Mouse (Mus musculus) embryonic facial prominence, embryonic 14.5 days (tissue): Measurements from ENCODE around the gene Cped1. TPM values are rescaled to one million over a fixed set of nuclear protein-coding genes. Genes with fewer than 3 reads are reported as not detected.

ENCODE experiments used
- ATAC-seq: fragments of 200-750 bp; cut with Nextera tagmentation; 2 replicates; pipeline ENCODE4 v1.8.0; 2017; ENCODE audit warnings: low read depth, moderate number of reproducible peaks, moderate TSS enrichment
- DNase-seq: peaks from one replicate; pipeline ENCODE4 v3.0.0-alpha.2; 2015; ENCODE audit warnings: low spot score
- H3K27ac ChIP-seq: fragments of 300-500 bp; sonication (generic); replicated peaks from 2 replicates; pipeline ENCODE4 v1.5.1; 2014; ENCODE audit warnings: low read depth, mild to moderate bottlenecking, low read length, moderate library complexity
- H3K27me3 ChIP-seq: fragments of 300-500 bp; sonication (generic); replicated peaks from 2 replicates; pipeline ENCODE4 v1.6.1; 2014; ENCODE audit warnings: low read length; ENCODE audit not compliant: control insufficient read depth, insufficient read depth
- H3K36me3 ChIP-seq: fragments of 300-500 bp; sonication (generic); 2 replicates; pipeline ENCODE4 v1.6.1; 2014; ENCODE audit warnings: low read length, mixed read lengths; ENCODE audit not compliant: control insufficient read depth, insufficient read depth
- H3K4me1 ChIP-seq: fragments of 300-500 bp; sonication (generic); 2 replicates; pipeline ENCODE4 v1.6.1; 2014; ENCODE audit warnings: antibody characterized with exemption, low read length; ENCODE audit not compliant: control insufficient read depth, insufficient read depth
- H3K4me2 ChIP-seq: fragments of 300-500 bp; sonication (generic); 2 replicates; pipeline ENCODE4 v1.6.1; 2014; ENCODE audit warnings: low read depth, mild to moderate bottlenecking, low read length, moderate library complexity, mixed read lengths
- H3K4me3 ChIP-seq: fragments of 300-500 bp; sonication (generic); 2 replicates; pipeline ENCODE4 v1.5.1; 2014; ENCODE audit warnings: low read depth, mild to moderate bottlenecking, low read length
- H3K9ac ChIP-seq: fragments of 300-500 bp; sonication (generic); 2 replicates; pipeline ENCODE4 v1.6.1; 2014; ENCODE audit warnings: low read depth, mild to moderate bottlenecking, low read length, moderate library complexity, mixed read lengths
- H3K9me3 ChIP-seq: fragments of 300-500 bp; sonication (generic); 2 replicates; pipeline ENCODE4 v1.6.1; 2016; ENCODE audit warnings: low read length; ENCODE audit not compliant: control insufficient read depth
- WGBS: fragments of 180-500 bp; shearing (Covaris S2); extraction: QIAGEN DNeasy Blood & Tissue Kit; methylation state at CpG from one replicate; pipeline ENCODE4 v1.1.7; 2014; 5-methylcytosine and 5-hydroxymethylcytosine counted together
- polyA plus RNA-seq: library from polyadenylated mRNA; unstranded; fragments of >200 nt; fragmentation: Nextera tagmentation; extraction: Ambion mirVana; gene quantifications from 2 replicates; pipeline ENCODE4 v1.2.1, GENCODE M21; 2014

Cped1 gene
- polyA plus RNA-seq, 1 experiment from 2014 or later: 25.0 TPM

- Histone ChIP-seq H3K27ac (no peak overlapping the region), H3K9me3 (no peaks in the 10 kb centered on the region), H3K4me2 (no peak overlapping the region), H3K9ac (no peak overlapping the region), H3K27me3 (no peaks in the 10 kb centered on the region), H3K36me3 (no peaks in the 10 kb centered on the region), H3K4me3 (no peak overlapping the region), H3K4me1 (peaks cover 11% of the 10 kb centered on the region; the same call in 1 of the 2 replicates)
- 61% methylated on average over 6 of the region's 6 CpGs for WGBS
- DNase-seq (no peak), ATAC-seq (no peak)
Measured at GRCm38 (mm10) chr6:22212158-22212557, 226.4 kb downstream of the Cped1 start.

- DNase-seq: no peak
- ATAC-seq: no peak
- 89% methylated on average over 5 of the region's 5 CpGs for WGBS
- no peak overlapping the region for H3K4me3 ChIP-seq
- no peaks in the 10 kb centered on the region for H3K9me3 ChIP-seq
- no peaks in the 10 kb centered on the region for H3K36me3 ChIP-seq
- peaks cover 11% of the 10 kb centered on the region; the same call in 1 of the 2 replicates for H3K4me1 ChIP-seq
- no peak overlapping the region for H3K9ac ChIP-seq
- H3K27ac ChIP-seq: no peak overlapping the region
- H3K4me2 ChIP-seq: no peak overlapping the region
- H3K27me3 ChIP-seq: no peaks in the 10 kb centered on the region
Measured at GRCm38 (mm10) chr6:22213187-22213586, 227.5 kb downstream of the Cped1 start.

GRCm38 (mm10) chr6:22213813-22214212 is 228.1 kb downstream of the Cped1 start:
- H3K4me3 ChIP-seq: no peak overlapping the region
- DNase-seq (no peak), ATAC-seq (no peak)
- WGBS: 77% methylated on average over 3 of the region's 3 CpGs
- H3K36me3 ChIP-seq: no peaks in the 10 kb centered on the region
- H3K9me3 ChIP-seq: no peaks in the 10 kb centered on the region
- H3K27ac ChIP-seq: no peak overlapping the region
- H3K4me2 ChIP-seq: no peak overlapping the region
- no peaks in the 10 kb centered on the region for H3K27me3 ChIP-seq
- peaks cover 11% of the 10 kb centered on the region; the same call in 1 of the 2 replicates for H3K4me1 ChIP-seq
- no peak overlapping the region for H3K9ac ChIP-seq

GRCm38 (mm10) chr6:22214665-22215064 is 228.9 kb downstream of the Cped1 start:
- no peak for ATAC-seq
- H3K9me3 ChIP-seq: no peaks in the 10 kb centered on the region
- H3K4me1 ChIP-seq: peaks cover 11% of the 10 kb centered on the region; the same call in 1 of the 2 replicates
- H3K27ac ChIP-seq: no peak overlapping the region
- no peak overlapping the region for H3K4me3 ChIP-seq
- WGBS: 64% methylated on average over 6 of the region's 6 CpGs
- no peaks in the 10 kb centered on the region for H3K36me3 ChIP-seq
- DNase-seq: no peak
- no peak overlapping the region for H3K9ac ChIP-seq
- no peak overlapping the region for H3K4me2 ChIP-seq
- no peaks in the 10 kb centered on the region for H3K27me3 ChIP-seq

DNA sequence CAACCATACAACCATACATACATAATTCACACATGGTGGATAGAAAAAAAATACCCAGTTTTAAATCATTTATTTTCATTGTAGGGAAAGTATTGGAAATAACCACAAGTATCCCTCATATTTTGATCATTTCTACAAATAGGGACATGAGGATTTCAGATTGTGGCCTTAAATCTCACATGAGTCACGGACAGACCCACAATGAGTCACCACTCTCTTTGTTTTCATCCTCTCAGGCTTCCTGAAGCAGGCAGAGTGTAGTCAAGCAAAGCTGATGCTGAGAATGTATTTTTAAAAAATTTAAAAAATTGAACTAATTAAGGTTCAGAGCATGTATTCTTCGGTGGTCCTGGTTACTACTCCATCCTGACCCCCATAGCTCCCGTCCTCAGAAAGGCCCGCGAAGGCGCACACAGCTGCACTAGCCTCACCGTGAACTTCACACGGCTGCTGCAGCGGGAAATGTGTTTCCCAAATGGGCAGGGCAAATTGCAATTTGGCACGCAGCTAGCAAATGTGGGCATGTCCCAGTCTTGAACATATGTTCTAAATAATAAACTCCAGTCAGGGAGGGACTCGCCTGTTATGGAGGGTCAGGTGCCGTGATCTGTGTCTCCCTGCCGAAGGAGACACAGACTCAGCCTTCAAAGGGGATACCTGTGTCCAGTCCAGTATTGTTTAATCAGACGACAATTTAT is 230.7 kb downstream of the Cped1 start:
- H3K9me3 ChIP-seq: no peaks in the 10 kb centered on the region
- H3K4me3 ChIP-seq: no peak overlapping the region
- no peaks in the 10 kb centered on the region for H3K27me3 ChIP-seq
- 48% methylated on average over 14 of the region's 14 CpGs for WGBS
- H3K4me1 ChIP-seq: peaks cover 11% of the 10 kb centered on the region; the same call in 1 of the 2 replicates
- no peaks in the 10 kb centered on the region for H3K36me3 ChIP-seq
- H3K27ac ChIP-seq: no peak overlapping the region
- DNase-seq (peak; percentile 82), ATAC-seq (peak; percentile 50; the same call in 1 of the 2 replicates)
- no peak overlapping the region for H3K9ac ChIP-seq
- no peak overlapping the region for H3K4me2 ChIP-seq

DNA sequence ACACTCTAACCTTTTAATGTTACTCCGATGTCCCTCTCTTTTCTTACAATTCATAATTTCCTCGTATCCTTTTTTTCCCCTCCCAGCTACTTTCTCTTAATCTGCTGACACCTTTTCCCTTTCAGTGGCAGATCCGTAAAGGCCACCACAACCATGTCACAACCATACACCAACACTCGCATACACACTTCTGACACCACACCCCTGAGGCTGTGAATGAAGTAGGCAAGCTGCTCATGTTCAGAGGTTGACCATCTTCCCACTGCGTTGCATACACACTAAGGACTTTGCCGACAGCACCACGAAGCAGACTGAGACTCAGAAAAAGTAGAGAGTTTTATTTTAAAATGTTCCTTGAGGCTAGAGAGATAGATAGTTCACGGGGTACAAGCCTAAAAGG is 235.4 kb downstream of the Cped1 start:
- H3K27me3 ChIP-seq: no peaks in the 10 kb centered on the region
- ATAC-seq: no peak
- H3K27ac ChIP-seq: no peak overlapping the region
- no peaks in the 10 kb centered on the region for H3K36me3 ChIP-seq
- no peak overlapping the region for H3K4me2 ChIP-seq
- H3K4me3 ChIP-seq: no peak overlapping the region
- no peak for DNase-seq
- WGBS: 89% methylated on average over 8 of the region's 8 CpGs
- H3K4me1 ChIP-seq: peaks cover 8% of the 10 kb centered on the region; the same call in 1 of the 2 replicates
- H3K9me3 ChIP-seq: no peaks in the 10 kb centered on the region
- H3K9ac ChIP-seq: no peak overlapping the region

- Histone ChIP-seq H3K27me3 (no peaks in the 10 kb centered on the region), H3K4me3 (no peak overlapping the region), H3K9ac (no peak overlapping the region), H3K4me2 (no peak overlapping the region), H3K4me1 (peaks cover 1% of the 10 kb centered on the region; the same call in 1 of the 2 replicates), H3K9me3 (no peaks in the 10 kb centered on the region), H3K36me3 (no peaks in the 10 kb centered on the region), H3K27ac (no peak overlapping the region)
- WGBS: 86% methylated on average over 4 of the region's 4 CpGs
- ATAC-seq (no peak), DNase-seq (no peak)
Measured at GRCm38 (mm10) chr6:22222087-22222486, 236.4 kb downstream of the Cped1 start.

- Histone ChIP-seq H3K4me1 (no peaks in the 10 kb centered on the region; the same call in 1 of the 2 replicates), H3K27me3 (no peaks in the 10 kb centered on the region), H3K9me3 (no peaks in the 10 kb centered on the region), H3K4me2 (no peak overlapping the region), H3K36me3 (no peaks in the 10 kb centered on the region), H3K27ac (no peak overlapping the region), H3K9ac (no peak overlapping the region), H3K4me3 (no peak overlapping the region)
- peak; percentile 74 for DNase-seq
- ATAC-seq: peak; percentile 55; the same call in 1 of the 2 replicates
- WGBS: 50% methylated on average over 8 of the region's 8 CpGs
Measured at GRCm38 (mm10) chr6:22222947-22223346, 237.2 kb downstream of the Cped1 start.

- H3K9ac ChIP-seq: no peak overlapping the region
- no peaks in the 10 kb centered on the region for H3K9me3 ChIP-seq
- WGBS: 91% methylated on average over 4 of the region's 4 CpGs
- no peaks in the 10 kb centered on the region for H3K27me3 ChIP-seq
- H3K36me3 ChIP-seq: no peaks in the 10 kb centered on the region
- no peak overlapping the region for H3K4me2 ChIP-seq
- H3K4me1 ChIP-seq: no peaks in the 10 kb centered on the region; the same call in 1 of the 2 replicates
- no peak for DNase-seq
- no peak overlapping the region for H3K4me3 ChIP-seq
- no peak for ATAC-seq
- no peak overlapping the region for H3K27ac ChIP-seq
Measured at GRCm38 (mm10) chr6:22224351-22224750, 238.6 kb downstream of the Cped1 start.
